Mouse (Mus musculus) heart, adult 2 months (tissue): ENCODE data around the gene Stra8. TPM values are rescaled to one million over a fixed set of nuclear protein-coding genes. Genes with fewer than 3 reads are reported as not detected.

Experiments
- DNase-seq, 2 experiments: peaks; one replicate each; pipeline ENCODE4 v3.0.0; 2021
- H3K27ac ChIP-seq: fragments of 200-600 bp; 2 replicates; pipeline ENCODE4 v1.8.1; 2022
- H3K27me3 ChIP-seq: fragments of 200-500 bp; 2 replicates; pipeline ENCODE4 v1.6.1; 2012; ENCODE audit warnings: mild to moderate bottlenecking, low read length, inconsistent platforms, mixed read lengths; ENCODE audit not compliant: control insufficient read depth, insufficient read depth
- H3K36me3 ChIP-seq: fragments of 200-500 bp; 2 replicates; pipeline ENCODE4 v1.6.1; 2012; ENCODE audit warnings: low read length, inconsistent platforms; ENCODE audit not compliant: control insufficient read depth, insufficient read depth
- H3K4me1 ChIP-seq: fragments of 200-500 bp; 2 replicates; pipeline ENCODE4 v1.6.1; 2011; ENCODE audit warnings: low read length; ENCODE audit not compliant: control insufficient read depth, insufficient read depth
- H3K4me3 ChIP-seq: fragments of 200-600 bp; 2 replicates; pipeline ENCODE4 v1.8.1; 2022
- H3K79me2 ChIP-seq: fragments of 200-500 bp; replicated peaks from 2 replicates; pipeline ENCODE4 v1.6.1; 2012; ENCODE audit warnings: mild to moderate bottlenecking, inconsistent platforms, low read length, moderate library complexity, mixed read lengths; ENCODE audit not compliant: control insufficient read depth, insufficient read depth
- H3K9ac ChIP-seq: fragments of 200-500 bp; 2 replicates; pipeline ENCODE4 v1.6.1; 2012; ENCODE audit warnings: low read depth, mild to moderate bottlenecking, control low read depth, inconsistent platforms, low read length, mixed read lengths
- CTCF ChIP-seq: fragments of 200-600 bp; IDR thresholded peaks from 2 replicates; pipeline ENCODE4 v1.8.1; 2022; ENCODE audit warnings: antibody characterized with exemption, mild to moderate bottlenecking, moderate library complexity
- EP300 ChIP-seq: fragments of 200-500 bp; IDR thresholded peaks from 2 replicates; pipeline ENCODE4 v1.6.1; 2011; ENCODE audit warnings: low read depth, low read length, control low read depth; ENCODE audit not compliant: insufficient read depth
- POLR2A ChIP-seq: fragments of 200-500 bp; IDR thresholded peaks from 2 replicates; pipeline ENCODE4 v1.6.1; 2011; ENCODE audit warnings: mild to moderate bottlenecking, low read depth, low read length, control low read depth; ENCODE audit not compliant: insufficient read depth
- WGBS: fragments of 180-500 bp; shearing (Covaris S2); methylation state at CpG from one replicate; pipeline ENCODE4 v1.1.7; 2018; 5-methylcytosine and 5-hydroxymethylcytosine counted together
- intact Hi-C: fragments of 180-260 bp; cut with DNase I; formaldehyde crosslinking; loops from one replicate; pipeline ENCODE4 v1.15.1; 2025
- polyA plus RNA-seq: library from polyadenylated mRNA; depleted of rRNA; stranded (reverse); fragments of >200 nt; gene quantifications from 2 replicates; pipeline ENCODE4 v1.2.3, GENCODE M21; 2012
- total RNA-seq, 2 experiments: library from RNA; stranded (reverse); gene quantifications; 2 replicates each; pipeline ENCODE4 v1.2.3; 2021

Gene Stra8
- total and polyA plus RNA-seq, 3 experiments, result not detected

DNA sequence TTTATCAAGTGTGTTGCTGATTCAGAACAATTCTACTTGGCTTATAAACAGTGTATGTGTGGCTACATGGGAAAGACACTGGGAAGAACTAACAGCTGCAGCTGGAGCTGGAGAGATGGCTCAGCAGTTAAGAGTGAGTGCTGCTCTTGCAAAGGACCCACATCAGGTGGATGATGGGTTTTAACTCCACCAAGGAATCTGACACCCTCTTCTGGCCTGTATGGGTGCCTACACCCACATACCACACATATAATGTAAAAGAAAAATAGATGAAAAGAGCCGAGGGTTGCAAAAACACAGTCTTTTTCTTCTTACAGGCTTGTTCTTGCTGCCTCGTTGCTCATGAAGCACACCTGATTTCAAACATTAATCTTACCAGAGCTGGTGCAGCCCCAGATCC, 13.8 kb upstream of the Stra8 start:
- H3K79me2 ChIP-seq, result no peaks in the 10 kb centered on the region
- H3K9ac ChIP-seq, result no peak overlapping the region
- 74% methylated on average over 2 of the region's 2 CpGs for WGBS
- TF ChIP-seq EP300, result no peak
- TF ChIP-seq CTCF, result 0 out of 2 replicates have a peak, but pooled peaks have one; percentile 15
- H3K27me3 ChIP-seq, result no peaks in the 10 kb centered on the region
- H3K4me3 ChIP-seq, result no peak overlapping the region
- intact Hi-C loops, result loop anchor here (2.0 kb wide), 1 partner anchor 27 kb away; the partner anchor contains the start of gene Cyren
- no peak for DNase-seq
- no peak overlapping the region for H3K27ac ChIP-seq
- H3K36me3 ChIP-seq, result no peaks in the 10 kb centered on the region; the same call in 1 of the 2 replicates
- peaks cover 8% of the 10 kb centered on the region for H3K4me1 ChIP-seq

DNA sequence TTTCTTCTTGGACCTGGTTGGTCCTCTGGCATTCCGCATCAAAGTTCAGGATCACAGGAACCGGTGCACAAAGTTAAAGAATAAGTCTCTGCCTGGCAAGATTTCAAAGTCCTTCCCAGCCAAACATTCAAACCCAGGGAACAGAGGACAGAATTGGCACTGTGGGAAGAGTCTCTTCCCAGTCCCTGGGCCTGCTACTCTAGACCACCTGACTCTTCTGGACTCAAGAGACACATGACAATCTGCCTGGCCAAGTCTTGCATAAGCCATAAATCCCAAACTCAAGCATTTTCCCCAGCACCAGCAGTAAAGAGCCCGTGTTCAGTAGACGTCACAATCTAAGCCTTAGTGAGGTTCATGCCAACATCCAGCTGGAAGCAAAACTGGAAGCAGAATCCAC, 13.3 kb upstream of the Stra8 start:
- 54% methylated on average over 4 of the region's 4 CpGs for WGBS
- intact Hi-C loops, result loop anchor here (2.0 kb wide), 1 partner anchor 28 kb away; the partner anchor contains the start of gene Cyren

DNA sequence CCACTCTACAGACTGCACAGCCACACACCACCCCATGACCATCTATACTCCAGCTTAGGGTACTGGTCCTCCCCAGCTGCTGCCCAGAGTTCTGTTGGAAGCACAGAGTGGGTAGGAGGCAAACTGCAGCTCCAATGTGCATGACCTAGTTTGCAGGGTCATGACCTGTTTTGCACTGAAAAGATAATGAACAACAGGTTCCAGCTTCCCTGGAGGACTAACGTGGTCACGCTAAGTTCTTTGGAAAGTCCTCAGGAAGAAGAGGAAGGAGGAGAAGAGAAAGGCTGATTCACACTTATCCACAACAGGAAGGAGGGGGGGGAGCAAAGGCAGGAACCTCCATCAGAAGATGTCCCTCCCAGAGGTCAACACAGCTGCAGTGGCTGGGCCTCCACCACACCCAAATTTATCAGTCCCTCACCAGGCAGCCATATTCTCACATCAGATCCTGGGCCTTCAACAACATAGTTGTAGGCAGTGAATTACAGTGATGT, 12.8 kb upstream of the Stra8 start:
- Histone ChIP-seq H3K27me3 (no peaks in the 10 kb centered on the region), H3K36me3 (no peaks in the 10 kb centered on the region; the same call in 1 of the 2 replicates), H3K4me3 (no peak overlapping the region), H3K27ac (peak overlapping the region; percentile 33), H3K79me2 (no peaks in the 10 kb centered on the region), H3K9ac (no peak overlapping the region), H3K4me1 (peaks cover 8% of the 10 kb centered on the region)
- intact Hi-C loops, result loop anchor here (2.0 kb wide), 1 partner anchor 28 kb away; the partner anchor contains the start of gene Cyren
- WGBS, result 7% methylated on average over 2 of the region's 2 CpGs
- TF ChIP-seq CTCF, result no peak
- no peak for TF ChIP-seq POLR2A
- no peak for TF ChIP-seq EP300
- DNase-seq, result peak in 1 of 2 experiments; percentile 28

More for the DNA sequence above, 13.3 kb upstream of the Stra8 start:
- Histone ChIP-seq H3K4me1 (peaks cover 8% of the 10 kb centered on the region), H3K4me3 (no peak overlapping the region), H3K36me3 (no peaks in the 10 kb centered on the region; the same call in 1 of the 2 replicates), H3K27ac (peak overlapping the region; percentile 33), H3K79me2 (no peaks in the 10 kb centered on the region), H3K27me3 (no peaks in the 10 kb centered on the region), H3K9ac (no peak overlapping the region)
- no peak for TF ChIP-seq EP300
- DNase-seq, result peak in 1 of 2 experiments; percentile 49

GRCm38 (mm10) chr6:34907696-34908260, 12.2 kb upstream of the Stra8 start:
- Histone ChIP-seq H3K4me1 (peaks cover 6% of the 10 kb centered on the region), H3K27me3 (no peaks in the 10 kb centered on the region), H3K4me3 (no peak overlapping the region), H3K9ac (no peak overlapping the region), H3K79me2 (no peaks in the 10 kb centered on the region), H3K27ac (peak overlapping the region; percentile 33), H3K36me3 (no peaks in the 10 kb centered on the region; the same call in 1 of the 2 replicates)
- 68% methylated on average over 18 of the region's 18 CpGs for WGBS
- intact Hi-C loops, result loop anchor here (2.0 kb wide), 1 partner anchor 29 kb away; the partner anchor contains the start of gene Cyren
- peak in 1 of 2 experiments; percentile 25 for DNase-seq
- TF ChIP-seq POLR2A (no peak), EP300 (no peak), CTCF (no peak)

- Histone ChIP-seq H3K36me3 (no peaks in the 10 kb centered on the region; the same call in 1 of the 2 replicates), H3K79me2 (no peaks in the 10 kb centered on the region), H3K4me1 (peaks cover 6% of the 10 kb centered on the region), H3K4me3 (peak overlapping the region; percentile 88), H3K27ac (peak overlapping the region; percentile 85), H3K9ac (peak overlapping the region; percentile 94), H3K27me3 (no peaks in the 10 kb centered on the region)
- DNase-seq, result no peak
- no peak for TF ChIP-seq POLR2A
- TF ChIP-seq CTCF, result no peak
- no peak for TF ChIP-seq EP300
- intact Hi-C loops, result loop anchor here (1.0 to 5.0 kb wide), 2 partner anchors 129 to 592 kb away; partner anchors contain the start of genes Agbl3 and Akr1b3
- 45% methylated on average over 8 of the region's 8 CpGs for WGBS
These were observed 10.2 kb upstream of the Stra8 start for GRCm38 (mm10) chr6:34909631-34910345.
